Mouse (Mus musculus) limb, embryonic 11.5 days (tissue): ENCODE measurements at regions not wholly inside any gene's neighbourhood (a gene's known extent, or its start where the extent isn't known, plus 50 kb on each side); places are given as distances from the start of the nearest gene placed in this dataset.

Source experiments
- ATAC-seq: fragments of 200-750 bp; cut with Nextera tagmentation; 2 replicates; pipeline ENCODE4 v1.8.0; 2017; ENCODE audit warnings: low read depth; ENCODE audit not compliant: insufficient number of reproducible peaks, low FRiP score, low TSS enrichment
- DNase-seq: peaks from one replicate; pipeline ENCODE4 v3.0.0-alpha.2; 2015; ENCODE audit warnings: low spot score
- H3K27ac ChIP-seq: fragments of 300-500 bp; sonication (generic); replicated peaks from 2 replicates; pipeline ENCODE4 v1.5.1; 2014; ENCODE audit warnings: low read depth, mild to moderate bottlenecking, low read length
- H3K27me3 ChIP-seq: fragments of 300-500 bp; sonication (generic); 2 replicates; pipeline ENCODE4 v1.6.1; 2014; ENCODE audit warnings: mild to moderate bottlenecking, low read length, mixed read lengths; ENCODE audit not compliant: control insufficient read depth, insufficient read depth
- H3K36me3 ChIP-seq: fragments of 300-500 bp; sonication (generic); 2 replicates; pipeline ENCODE4 v1.6.1; 2014; ENCODE audit warnings: mild to moderate bottlenecking, low read length, moderate library complexity, mixed read lengths; ENCODE audit not compliant: control insufficient read depth, insufficient read depth
- H3K4me1 ChIP-seq: fragments of 300-500 bp; sonication (generic); 2 replicates; pipeline ENCODE4 v1.6.1; 2014; ENCODE audit warnings: low read length, mixed read lengths; ENCODE audit not compliant: control insufficient read depth, insufficient read depth
- H3K4me2 ChIP-seq: fragments of 300-500 bp; sonication (generic); 2 replicates; pipeline ENCODE4 v1.6.1; 2014; ENCODE audit warnings: low read depth, mild to moderate bottlenecking, moderate library complexity; ENCODE audit not compliant: severe bottlenecking
- H3K4me3 ChIP-seq: fragments of 300-500 bp; sonication (generic); 2 replicates; pipeline ENCODE4 v1.5.1; 2014; ENCODE audit warnings: low read depth, low read length
- H3K9ac ChIP-seq: fragments of 300-500 bp; sonication (generic); 2 replicates; pipeline ENCODE4 v1.6.1; 2014; ENCODE audit warnings: mild to moderate bottlenecking, low read length
- H3K9me3 ChIP-seq: fragments of 300-500 bp; sonication (generic); 2 replicates; pipeline ENCODE4 v1.6.1; 2016; ENCODE audit warnings: low read length; ENCODE audit not compliant: control insufficient read depth
- WGBS: fragments of 180-500 bp; shearing (Covaris S2); extraction: QIAGEN DNeasy Blood & Tissue Kit; methylation state at CpG from one replicate; pipeline ENCODE4 v1.1.7; 2014; 5-methylcytosine and 5-hydroxymethylcytosine counted together

GRCm38 (mm10) chr15:52937138-52937537 is 947.6 kb upstream of the Gm7489 start:
- 87% methylated on average over 2 of the region's 2 CpGs for WGBS
- DNase-seq = no peak
- Histone ChIP-seq H3K9me3 (no peaks in the 10 kb centered on the region), H3K4me1 (no peaks in the 10 kb centered on the region), H3K36me3 (no peaks in the 10 kb centered on the region), H3K4me3 (no peak overlapping the region), H3K27me3 (no peaks in the 10 kb centered on the region), H3K9ac (no peak overlapping the region), H3K4me2 (no peak overlapping the region), H3K27ac (no peak overlapping the region)
- no peak for ATAC-seq

- Histone ChIP-seq H3K9ac (no peak overlapping the region), H3K27me3 (no peaks in the 10 kb centered on the region), H3K4me2 (no peak overlapping the region), H3K4me3 (no peak overlapping the region), H3K9me3 (no peaks in the 10 kb centered on the region), H3K36me3 (no peaks in the 10 kb centered on the region), H3K27ac (no peak overlapping the region), H3K4me1 (no peaks in the 10 kb centered on the region)
- ATAC-seq = no peak
- whole genome bisulfite sequencing = 70% methylated on average over 4 of the region's 4 CpGs
- DNase-seq = no peak
These were observed 940.1 kb upstream of the Gm7489 start for GRCm38 (mm10) chr15:52944592-52944991.

GRCm38 (mm10) chr15:52948196-52948595 is 936.5 kb upstream of the Gm7489 start:
- DNase-seq (no peak), ATAC-seq (no peak)
- Histone ChIP-seq H3K9ac (no peak overlapping the region), H3K4me3 (no peak overlapping the region), H3K27ac (no peak overlapping the region), H3K4me2 (no peak overlapping the region), H3K9me3 (no peaks in the 10 kb centered on the region), H3K36me3 (no peaks in the 10 kb centered on the region), H3K27me3 (no peaks in the 10 kb centered on the region), H3K4me1 (no peaks in the 10 kb centered on the region)
- WGBS = 92% methylated on average over 4 of the region's 4 CpGs

- ATAC-seq (no peak), DNase-seq (no peak)
- Histone ChIP-seq H3K9ac (no peak overlapping the region), H3K36me3 (no peaks in the 10 kb centered on the region), H3K27ac (no peak overlapping the region), H3K9me3 (no peaks in the 10 kb centered on the region), H3K4me1 (no peaks in the 10 kb centered on the region), H3K27me3 (no peaks in the 10 kb centered on the region), H3K4me3 (no peak overlapping the region), H3K4me2 (no peak overlapping the region)
- 58% methylated on average over 1 of the region's 1 CpGs for WGBS
These were observed 931.2 kb upstream of the Gm7489 start for GRCm38 (mm10) chr15:52953480-52953879.

GRCm38 (mm10) chr15:52954715-52955593 is 929.8 kb upstream of the Gm7489 start:
- ATAC-seq = no peak
- 81% methylated on average over 7 of the region's 7 CpGs for WGBS
- Histone ChIP-seq H3K4me2 (no peak overlapping the region), H3K27ac (no peak overlapping the region), H3K9ac (no peak overlapping the region), H3K36me3 (no peaks in the 10 kb centered on the region), H3K9me3 (no peaks in the 10 kb centered on the region), H3K27me3 (no peaks in the 10 kb centered on the region), H3K4me1 (no peaks in the 10 kb centered on the region), H3K4me3 (no peak overlapping the region)
- no peak for DNase-seq

- no peak overlapping the region for H3K9ac ChIP-seq
- H3K4me2 ChIP-seq = no peak overlapping the region
- no peaks in the 10 kb centered on the region for H3K4me1 ChIP-seq
- no peaks in the 10 kb centered on the region for H3K27me3 ChIP-seq
- no peak overlapping the region for H3K4me3 ChIP-seq
- ATAC-seq (no peak), DNase-seq (no peak)
- no peaks in the 10 kb centered on the region for H3K36me3 ChIP-seq
- H3K9me3 ChIP-seq = no peaks in the 10 kb centered on the region
- 91% methylated on average over 2 of the region's 2 CpGs for WGBS
- H3K27ac ChIP-seq = no peak overlapping the region
These were observed 925.0 kb upstream of the Gm7489 start for GRCm38 (mm10) chr15:52959711-52960110.

GRCm38 (mm10) chr15:52961491-52961890 is 923.2 kb upstream of the Gm7489 start:
- no peak overlapping the region for H3K4me2 ChIP-seq
- H3K27me3 ChIP-seq = no peaks in the 10 kb centered on the region
- ATAC-seq = no peak
- no peak overlapping the region for H3K27ac ChIP-seq
- WGBS = 67% methylated on average over 3 of the region's 3 CpGs
- no peak overlapping the region for H3K9ac ChIP-seq
- DNase-seq = no peak
- H3K4me1 ChIP-seq = no peaks in the 10 kb centered on the region
- no peaks in the 10 kb centered on the region for H3K9me3 ChIP-seq
- no peaks in the 10 kb centered on the region for H3K36me3 ChIP-seq
- no peak overlapping the region for H3K4me3 ChIP-seq

- WGBS = 62% methylated on average over 2 of the region's 2 CpGs
- no peak overlapping the region for H3K4me2 ChIP-seq
- DNase-seq (no peak), ATAC-seq (no peak)
- H3K4me1 ChIP-seq = no peaks in the 10 kb centered on the region
- H3K9me3 ChIP-seq = no peaks in the 10 kb centered on the region
- H3K36me3 ChIP-seq = no peaks in the 10 kb centered on the region
- no peak overlapping the region for H3K27ac ChIP-seq
- H3K4me3 ChIP-seq = no peak overlapping the region
- no peaks in the 10 kb centered on the region for H3K27me3 ChIP-seq
- H3K9ac ChIP-seq = no peak overlapping the region
These were observed 920.8 kb upstream of the Gm7489 start for GRCm38 (mm10) chr15:52963918-52964317.

- DNase-seq (no peak), ATAC-seq (no peak)
- no peaks in the 10 kb centered on the region for H3K27me3 ChIP-seq
- H3K36me3 ChIP-seq = no peaks in the 10 kb centered on the region
- H3K27ac ChIP-seq = no peak overlapping the region
- no peak overlapping the region for H3K4me3 ChIP-seq
- no peaks in the 10 kb centered on the region for H3K4me1 ChIP-seq
- 87% methylated on average over 1 of the region's 1 CpGs for WGBS
- no peak overlapping the region for H3K9ac ChIP-seq
- H3K9me3 ChIP-seq = no peaks in the 10 kb centered on the region
- no peak overlapping the region for H3K4me2 ChIP-seq
These were observed 920.3 kb upstream of the Gm7489 start for GRCm38 (mm10) chr15:52964403-52964802.
